Mouse (Mus musculus) heart, adult 2 months (tissue): ENCODE results near the gene Cav2. TPM values are rescaled to one million over a fixed set of nuclear protein-coding genes. Genes with fewer than 3 reads are reported as not detected.
A peak's percentile ranks its signal among the peaks of the same experiment; 100 is the strongest.

Experiments used
- DNase-seq, 2 experiments: peaks; one replicate each; pipeline ENCODE4 v3.0.0; 2021
- H3K27ac ChIP-seq: fragments of 200-600 bp; 2 replicates; pipeline ENCODE4 v1.8.1; 2022
- H3K27me3 ChIP-seq: fragments of 200-500 bp; 2 replicates; pipeline ENCODE4 v1.6.1; 2012; ENCODE audit warnings: mild to moderate bottlenecking, low read length, inconsistent platforms, mixed read lengths; ENCODE audit not compliant: control insufficient read depth, insufficient read depth
- H3K36me3 ChIP-seq: fragments of 200-500 bp; 2 replicates; pipeline ENCODE4 v1.6.1; 2012; ENCODE audit warnings: low read length, inconsistent platforms; ENCODE audit not compliant: control insufficient read depth, insufficient read depth
- H3K4me1 ChIP-seq: fragments of 200-500 bp; 2 replicates; pipeline ENCODE4 v1.6.1; 2011; ENCODE audit warnings: low read length; ENCODE audit not compliant: control insufficient read depth, insufficient read depth
- H3K4me3 ChIP-seq: fragments of 200-600 bp; 2 replicates; pipeline ENCODE4 v1.8.1; 2022
- H3K79me2 ChIP-seq: fragments of 200-500 bp; replicated peaks from 2 replicates; pipeline ENCODE4 v1.6.1; 2012; ENCODE audit warnings: mild to moderate bottlenecking, inconsistent platforms, low read length, moderate library complexity, mixed read lengths; ENCODE audit not compliant: control insufficient read depth, insufficient read depth
- H3K9ac ChIP-seq: fragments of 200-500 bp; 2 replicates; pipeline ENCODE4 v1.6.1; 2012; ENCODE audit warnings: low read depth, mild to moderate bottlenecking, control low read depth, inconsistent platforms, low read length, mixed read lengths
- CTCF ChIP-seq: fragments of 200-600 bp; IDR thresholded peaks from 2 replicates; pipeline ENCODE4 v1.8.1; 2022; ENCODE audit warnings: antibody characterized with exemption, mild to moderate bottlenecking, moderate library complexity
- EP300 ChIP-seq: fragments of 200-500 bp; IDR thresholded peaks from 2 replicates; pipeline ENCODE4 v1.6.1; 2011; ENCODE audit warnings: low read depth, low read length, control low read depth; ENCODE audit not compliant: insufficient read depth
- POLR2A ChIP-seq: fragments of 200-500 bp; IDR thresholded peaks from 2 replicates; pipeline ENCODE4 v1.6.1; 2011; ENCODE audit warnings: mild to moderate bottlenecking, low read depth, low read length, control low read depth; ENCODE audit not compliant: insufficient read depth
- WGBS: fragments of 180-500 bp; shearing (Covaris S2); methylation state at CpG from one replicate; pipeline ENCODE4 v1.1.7; 2018; 5-methylcytosine and 5-hydroxymethylcytosine counted together
- intact Hi-C: fragments of 180-260 bp; cut with DNase I; formaldehyde crosslinking; loops from one replicate; pipeline ENCODE4 v1.15.1; 2025
- long read RNA-seq: library from polyadenylated mRNA; stranded (forward); transcript quantifications from one replicate; pipeline ENCODE4 v2.0.0, GENCODE M21; 2021
- polyA plus RNA-seq: library from polyadenylated mRNA; depleted of rRNA; stranded (reverse); fragments of >200 nt; gene quantifications from 2 replicates; pipeline ENCODE4 v1.2.3, GENCODE M21; 2012; rRNA removed
- total RNA-seq, 2 experiments: library from RNA; stranded (reverse); gene quantifications; 2 replicates each; pipeline ENCODE4 v1.2.3; 2021

Gene Cav2
- total RNA-seq (10 to 100 TPM; 40.7 to 44.8 TPM), polyA plus RNA-seq (54.2 and 69.5 TPM in 2 replicates)
- long read RNA-seq, transcript Cav2-201 (3 exons, 2,733 nt): major isoform, 95 of 95 reads
- long read RNA-seq, partial matches to known transcripts: 0 of 95 reads
- long read RNA-seq, other reads (novel, unspliced or antisense): 0 of 95 reads

GRCm38 (mm10) chr6:17280939-17281756 lies at the start of gene Cav2:
TSS of gene Cav2 (plus strand) at chr6:17281185.
- DNase-seq: peak; percentile 91 to 94
- H3K79me2 ChIP-seq: no peaks in the 10 kb centered on the region
- TF ChIP-seq EP300 (0 out of 2 replicates have a peak, but pooled peaks have one; percentile 35), CTCF (no peak), POLR2A (peak; percentile 87)
- peaks cover 4% of the 10 kb centered on the region for H3K4me1 ChIP-seq
- H3K9ac ChIP-seq: peak within 1 kb of the TSS; percentile 69
- no peaks in the 10 kb centered on the region for H3K27me3 ChIP-seq
- under 1% methylated on average over 40 of the region's 40 CpGs for WGBS
- H3K27ac ChIP-seq: peak within 1 kb of the TSS; percentile 98
- H3K36me3 ChIP-seq: peaks cover 16% of the 10 kb centered on the region
- H3K4me3 ChIP-seq: peak within 1 kb of the TSS; percentile 54
- intact Hi-C loops: loop anchor here (1.0 kb wide), 3 partner anchors 27 to 111 kb away; no protein-coding TSS in a partner anchor

- WGBS: 95% methylated on average over 1 of the region's 1 CpGs
These were observed 41.3 kb upstream of the Cav2 start for GRCm38 (mm10) chr6:17239693-17240092.

GRCm38 (mm10) chr6:17241013-17241412 lies 40.0 kb upstream of the Cav2 start:
- H3K9ac ChIP-seq: no peak overlapping the region
- no peak for DNase-seq
- no peak overlapping the region for H3K4me3 ChIP-seq
- intact Hi-C loops: no loop called here
- H3K27me3 ChIP-seq: no peaks in the 10 kb centered on the region; the same call in 1 of the 2 replicates
- TF ChIP-seq EP300: no peak
- TF ChIP-seq CTCF: no peak
- TF ChIP-seq POLR2A: no peak
- WGBS: 67% methylated on average over 1 of the region's 1 CpGs
- H3K4me1 ChIP-seq: no peaks in the 10 kb centered on the region
- no peaks in the 10 kb centered on the region for H3K36me3 ChIP-seq
- no peaks in the 10 kb centered on the region for H3K79me2 ChIP-seq
- no peak overlapping the region for H3K27ac ChIP-seq

More at GRCm38 (mm10) chr6:17239693-17240092, 41.3 kb upstream of the Cav2 start:
- Histone ChIP-seq H3K4me1 (no peaks in the 10 kb centered on the region), H3K4me3 (no peak overlapping the region), H3K27me3 (no peaks in the 10 kb centered on the region; the same call in 1 of the 2 replicates), H3K79me2 (no peaks in the 10 kb centered on the region), H3K36me3 (no peaks in the 10 kb centered on the region), H3K27ac (no peak overlapping the region), H3K9ac (no peak overlapping the region)
- no peak for TF ChIP-seq CTCF
- no peak for TF ChIP-seq POLR2A
- no peak for TF ChIP-seq EP300
- DNase-seq: no peak
- intact Hi-C loops: no loop called here

- no peaks in the 10 kb centered on the region; the same call in 1 of the 2 replicates for H3K27me3 ChIP-seq
- H3K79me2 ChIP-seq: no peaks in the 10 kb centered on the region
- no peaks in the 10 kb centered on the region for H3K4me1 ChIP-seq
- no peaks in the 10 kb centered on the region for H3K36me3 ChIP-seq
- H3K9ac ChIP-seq: no peak overlapping the region
- H3K4me3 ChIP-seq: no peak overlapping the region
- intact Hi-C loops: no loop called here
- 91% methylated on average over 2 of the region's 2 CpGs for WGBS
- no peak for TF ChIP-seq CTCF
- no peak for TF ChIP-seq EP300
- TF ChIP-seq POLR2A: no peak
- no peak overlapping the region for H3K27ac ChIP-seq
- no peak for DNase-seq
These were observed 34.0 kb upstream of the Cav2 start for GRCm38 (mm10) chr6:17246959-17247358.

- H3K79me2 ChIP-seq: no peaks in the 10 kb centered on the region
- H3K27ac ChIP-seq: no peak overlapping the region
- no peak for DNase-seq
- WGBS: 46% methylated on average over 3 of the region's 3 CpGs
- no peaks in the 10 kb centered on the region for H3K4me1 ChIP-seq
- TF ChIP-seq CTCF (no peak), EP300 (no peak), POLR2A (no peak)
- intact Hi-C loops: no loop called here
- H3K4me3 ChIP-seq: no peak overlapping the region
- H3K9ac ChIP-seq: no peak overlapping the region
- no peaks in the 10 kb centered on the region; the same call in 1 of the 2 replicates for H3K27me3 ChIP-seq
- no peaks in the 10 kb centered on the region for H3K36me3 ChIP-seq
These were observed 33.3 kb upstream of the Cav2 start for GRCm38 (mm10) chr6:17247673-17248072.

- no peak for DNase-seq
- Histone ChIP-seq H3K79me2 (no peaks in the 10 kb centered on the region), H3K36me3 (no peaks in the 10 kb centered on the region), H3K4me3 (no peak overlapping the region), H3K27ac (no peak overlapping the region), H3K4me1 (no peaks in the 10 kb centered on the region), H3K27me3 (no peaks in the 10 kb centered on the region), H3K9ac (no peak overlapping the region)
- intact Hi-C loops: no loop called here
- no peak for TF ChIP-seq EP300
- TF ChIP-seq POLR2A: no peak
- TF ChIP-seq CTCF: no peak
- 8% methylated on average over 1 of the region's 1 CpGs for WGBS
These were observed 32.7 kb upstream of the Cav2 start for GRCm38 (mm10) chr6:17248241-17248640.
